Mouse (Mus musculus) megakaryocyte, embryonic 14.5 days (primary cell): Measurements from ENCODE around the gene 1700123O20Rik.

ENCODE experiments used
- FLI1 ChIP-seq: IDR thresholded peaks from 2 replicates; pipeline ENCODE4 v1.6.1; 2012; ENCODE audit warnings: low read length, inconsistent platforms, mixed read lengths
- GATA1 ChIP-seq: IDR thresholded peaks from 3 replicates; pipeline ENCODE4 v1.6.1; 2012; ENCODE audit warnings: mixed read lengths, low read length, inconsistent platforms, borderline replicate concordance

GRCm38 (mm10) chr14:54664477-54665222, 21.4 kb upstream of the 1700123O20Rik start:
- TF ChIP-seq GATA1 (no peak), FLI1 (no peak)
